Mouse (Mus musculus) bone marrow macrophage, adult 2 months (primary cell): Measurements from ENCODE around the gene S100b. TPM values are rescaled to one million over a fixed set of nuclear protein-coding genes. Genes with fewer than 3 reads are reported as not detected.

Experiments used
- H3K27ac ChIP-seq: 2 replicates; pipeline ENCODE4 v1.5.1; 2012; ENCODE audit warnings: low read depth, low read length; ENCODE audit not compliant: insufficient read depth
- H3K4me1 ChIP-seq: 2 replicates; pipeline ENCODE4 v1.6.1; 2012; ENCODE audit warnings: low read length; ENCODE audit not compliant: control insufficient read depth, insufficient read depth
- H3K4me3 ChIP-seq: 2 replicates; pipeline ENCODE4 v1.5.1; 2012; ENCODE audit warnings: mild to moderate bottlenecking, low read length, moderate library complexity; ENCODE audit not compliant: insufficient read depth
- CTCF ChIP-seq: IDR thresholded peaks from 2 replicates; pipeline ENCODE4 v1.5.1; 2012; ENCODE audit warnings: low read depth, mild to moderate bottlenecking, low read length, moderate library complexity
- POLR2A ChIP-seq: IDR thresholded peaks from 2 replicates; pipeline ENCODE4 v1.6.1; 2012; ENCODE audit warnings: mild to moderate bottlenecking, low read depth, low read length, borderline replicate concordance
- polyA plus RNA-seq: library from polyadenylated mRNA; stranded (reverse); fragments of >200 nt; gene quantifications from 2 replicates; pipeline ENCODE4 v1.2.4, GENCODE M21; 2012; ENCODE audit not compliant: missing spikeins, insufficient read depth, insufficient read length

S100b gene
- polyA plus RNA-seq, 1 experiment = not detected

GRCm38 (mm10) chr10:76306738-76307137 is 53.1 kb downstream of the S100b start:
- H3K4me3 ChIP-seq = no peak overlapping the region
- TF ChIP-seq POLR2A (no peak), CTCF (no peak)
- H3K4me1 ChIP-seq = peaks cover 10% of the 10 kb centered on the region
- no peak overlapping the region for H3K27ac ChIP-seq

Other genes with a start within 250 kb of the S100b start
- gene Zfp280b, start 221.2 kb upstream of the S100b start, polyA plus RNA-seq = 5.0 and 5.6 TPM in 2 replicates
- gene Slc5a4b, start 142.9 kb upstream of the S100b start, polyA plus RNA-seq = not detected in 2 replicates
- gene Slc5a4a, start 106.4 kb upstream of the S100b start, polyA plus RNA-seq = not detected in 2 replicates
- 20.0 and 23.3 TPM in 2 replicates for gene Prmt2, start 16.0 kb upstream of the S100b start, polyA plus RNA-seq
- gene Dip2a, start 91.4 kb downstream of the S100b start, polyA plus RNA-seq = 10.8 and 12.1 TPM in 2 replicates
- gene AC141477.1, start 186.6 kb downstream of the S100b start, polyA plus RNA-seq = 8.3 and 9.2 TPM in 2 replicates
- 24.8 and 27.3 TPM in 2 replicates for gene Pcnt, start 188.9 kb downstream of the S100b start, polyA plus RNA-seq
- gene 2610028H24Rik, start 195.2 kb downstream of the S100b start, polyA plus RNA-seq = not detected in 2 replicates
- gene Mcm3ap, start 215.1 kb downstream of the S100b start, polyA plus RNA-seq = 37.8 and 59.7 TPM in 2 replicates
- 2.0 and 2.7 TPM in 2 replicates for gene Ybey, start 215.3 kb downstream of the S100b start, polyA plus RNA-seq